9 mouse cellular contexts compared by ENCODE assay signal in the genomic region with DNA sequence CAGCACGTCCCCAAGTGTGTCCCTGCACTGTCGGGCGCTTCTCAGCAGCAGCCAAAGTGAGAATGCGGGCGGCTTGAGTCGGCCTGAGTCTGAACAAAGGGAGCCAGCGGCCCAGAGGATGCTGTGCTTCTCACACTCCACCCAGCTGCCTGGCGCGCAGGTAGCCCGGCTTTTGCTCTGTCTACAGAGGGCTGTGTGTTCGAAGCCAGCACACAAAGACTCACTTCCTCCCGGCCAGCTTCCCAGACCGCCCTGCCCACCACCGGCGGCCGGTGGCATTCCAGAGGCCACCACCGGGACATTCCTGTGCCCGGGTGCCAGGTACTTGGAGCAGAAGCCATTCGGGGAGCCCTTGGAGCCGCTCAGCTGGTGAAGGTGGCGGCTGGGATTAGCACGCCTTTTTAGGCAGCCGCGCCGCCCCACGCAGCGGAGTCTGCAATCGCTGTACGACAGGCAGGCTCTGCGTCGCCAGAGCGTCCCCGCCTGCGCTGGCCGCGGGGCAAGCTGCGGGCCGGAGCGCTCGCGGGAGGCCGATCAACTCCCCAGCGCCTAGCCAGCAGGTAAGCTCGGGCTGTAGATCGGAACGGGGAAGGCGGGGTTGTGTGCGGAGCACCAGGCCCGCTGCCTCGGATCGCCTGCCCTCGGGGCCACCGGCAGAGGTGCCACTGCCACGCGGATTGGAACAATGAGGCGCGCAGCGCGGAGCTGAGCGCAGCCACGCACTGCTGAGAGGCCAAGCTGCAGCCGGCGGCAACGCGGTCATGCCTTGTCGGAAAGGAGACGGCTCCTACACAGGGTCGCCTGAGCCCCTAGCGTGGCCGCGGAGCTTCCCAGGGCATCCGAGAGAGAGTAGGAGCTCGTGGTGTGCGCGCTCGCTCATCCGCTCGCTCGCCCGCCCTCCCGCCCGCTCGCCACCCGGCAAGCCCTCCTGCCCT. TPM values are rescaled to one million over a fixed set of nuclear protein-coding genes. Genes with fewer than 3 reads are reported as not detected.
A peak's percentile ranks its signal among the peaks of the same experiment; 100 is the strongest.
DNase-seq lines count a peak whose midpoint lies in the region; ATAC-seq and TF ChIP-seq lines count a peak whose summit lies in the region.
"Had no signal": no experiment of that assay in that cellular context is flagged by ENCODE, and none has a peak within 500 bp of the region (broad histone marks: within the 10 kb centered on the region; RNA-seq: fewer than 3 reads in every experiment).

A gene (plus strand): TSS at position 133 of the 935 bp plus-strand sequence.

- peaks cover 12% of the 10 kb centered on the region for H3K9me3 ChIP-seq in megakaryocyte, embryonic 14.5 days
- H3K9me3 ChIP-seq in heart, postnatal 0 days (replicated peaks; ENCODE audit: control insufficient read depth, low read length), result no peaks in the 10 kb centered on the region
- no peaks in the 10 kb centered on the region for H3K9me3 ChIP-seq in neural tube, embryonic 11.5 days (ENCODE audit: control insufficient read depth, low read length)

- no peaks in the 10 kb centered on the region for H3K36me3 ChIP-seq in megakaryocyte, embryonic 14.5 days (replicated peaks; ENCODE audit: low read length)
- no peaks in the 10 kb centered on the region for H3K36me3 ChIP-seq in heart, postnatal 0 days (replicated peaks; ENCODE audit: control insufficient read depth, insufficient read depth, low read length)
- no peaks in the 10 kb centered on the region for H3K36me3 ChIP-seq in neural tube, embryonic 11.5 days (ENCODE audit: control insufficient read depth, insufficient read depth, low read length)

- intact Hi-C loops in left cerebral cortex, postnatal 14 days (cut with DNase I), result no loop called here

- no peak for TF ChIP-seq CTCF in heart, postnatal 0 days (IDR thresholded peaks at IDR 0.05; ENCODE audit: low read depth)

- no peak for ATAC-seq in megakaryocyte, adult 5-6 weeks (ENCODE audit: poor library complexity, severe bottlenecking)
- ATAC-seq in heart, postnatal 0 days (ENCODE audit: insufficient read depth, low read depth), result no peak
- peak; percentile 90 for ATAC-seq in neural tube, embryonic 11.5 days (ENCODE audit: insufficient read depth, low FRiP score, low TSS enrichment)

- WGBS in heart, postnatal 0 days, result 1% methylated on average over 77 of the region's 84 CpGs
- WGBS in neural tube, embryonic 11.5 days, result under 1% methylated on average over 73 of the region's 84 CpGs

- H3K9ac ChIP-seq in heart, postnatal 0 days (replicated peaks; ENCODE audit: low read depth, low read length), result no peak within 1 kb of the TSS
- peak within 1 kb of the TSS; percentile 89 for H3K9ac ChIP-seq in neural tube, embryonic 11.5 days (ENCODE audit: low read length)

- H3K27ac ChIP-seq in heart, postnatal 0 days (ENCODE audit: low read depth), result no peak within 1 kb of the TSS
- H3K27ac ChIP-seq in neural tube, embryonic 11.5 days (ENCODE audit: low read depth, low read length), result peak within 1 kb of the TSS; percentile 75

- H3K4me2 ChIP-seq in heart, postnatal 0 days (ENCODE audit: low read depth, low read length), result peak within 1 kb of the TSS; percentile 63
- H3K4me2 ChIP-seq in neural tube, embryonic 11.5 days (ENCODE audit: low read depth), result peak within 1 kb of the TSS; percentile 88

- no peak for TF ChIP-seq EP300 in heart, postnatal 0 days (IDR thresholded peaks at IDR 0.05; ENCODE audit: low read depth)

- H3K27me3 ChIP-seq in megakaryocyte, embryonic 14.5 days (replicated peaks), result peaks cover 26% of the 10 kb centered on the region
- H3K27me3 ChIP-seq in heart, postnatal 0 days (ENCODE audit: control insufficient read depth, insufficient read depth, low read length), result peaks cover 36% of the 10 kb centered on the region
- H3K27me3 ChIP-seq in neural tube, embryonic 11.5 days (ENCODE audit: control insufficient read depth, insufficient read depth, low read length), result no peaks in the 10 kb centered on the region

- H3K4me3 ChIP-seq in megakaryocyte, embryonic 14.5 days (replicated peaks), result peak within 1 kb of the TSS; percentile 14
- H3K4me3 ChIP-seq in heart, postnatal 0 days (ENCODE audit: low read depth, low read length), result peak within 1 kb of the TSS; percentile 43
- H3K4me3 ChIP-seq in neural tube, embryonic 11.5 days (ENCODE audit: low read depth, low read length), result peak within 1 kb of the TSS; percentile 60

- peak; percentile 69 for DNase-seq in embryo, embryonic 10.5 days (ENCODE audit: low spot score)
- no peak for DNase-seq in heart, postnatal 0 days (ENCODE audit: low spot score)
- DNase-seq in left cerebral cortex, postnatal 14 days (ENCODE audit: low spot score in 2 of 2), result peak; percentile 60 to 77
- peak; percentile 81 for DNase-seq in neural tube, embryonic 11.5 days (ENCODE audit: low spot score)
- no peak for DNase-seq in urinary bladder, postnatal 14 days (ENCODE audit: low spot score)
- no peak for DNase-seq in gastrocnemius, postnatal 10 days

- H3K4me1 ChIP-seq in megakaryocyte, embryonic 14.5 days, result peaks cover 8% of the 10 kb centered on the region; the same call in 1 of the 2 replicates
- H3K4me1 ChIP-seq in heart, postnatal 0 days (ENCODE audit: control insufficient read depth, insufficient read depth), result no peaks in the 10 kb centered on the region
- H3K4me1 ChIP-seq in neural tube, embryonic 11.5 days (ENCODE audit: control insufficient read depth, insufficient read depth, low read length), result 0 out of 2 replicates have a peak, but pooled peaks cover 2% of the 10 kb centered on the region

RNA-seq across cellular contexts. Expression of the gene that starts here (rescaled TPM):
- not detected in 2 replicates for polyA plus RNA-seq in megakaryocyte, embryonic 14.5 days (2012; ENCODE audit: insufficient read depth, low replicate concordance)
- total RNA-seq in megakaryocyte, adult 5-6 weeks (2015), result not detected in 2 replicates
- not detected in 2 replicates for total RNA-seq in megakaryocyte, adult 5-6 weeks (2017)
- 1.5 TPM in 1 of 2 replicates, not detected in the other for total RNA-seq in heart, postnatal 0 days (2014; rRNA removed; ENCODE audit: low replicate concordance)
- 0.01 TPM in 1 of 2 replicates, not detected in the other for polyA plus RNA-seq in heart, postnatal 0 days (2015; fragmentation: Nextera tagmentation; extraction: Ambion mirVana)
- 10 to 100 TPM; 57.3 to 60.7 TPM for total RNA-seq in left cerebral cortex, postnatal 14 days (2021)
- polyA plus RNA-seq in neural tube, embryonic 11.5 days (2014; fragmentation: Nextera tagmentation; extraction: Ambion mirVana), result 7.4 and 8.3 TPM in 2 replicates
- total RNA-seq in gastrocnemius, postnatal 10 days (2021), result under 1 TPM; 0.05 to 0.45 TPM
- total RNA-seq: common myeloid progenitor, adult 5-6 weeks had no signal

Comparison
In these comparisons a context has a peak if more than half of its experiments do, and no peak if none do; other contexts are left out.
1. RNA of the gene that starts here (total RNA-seq): 57.3 to 60.7 TPM in left cerebral cortex, postnatal 14 days; 0.05 to 0.45 TPM in gastrocnemius, postnatal 10 days, not detected in megakaryocyte, adult 5-6 weeks and 1.5 TPM in heart, postnatal 0 days; every median in the first group is over 10 times any median in the second.
2. DNase-seq: peak in embryo, embryonic 10.5 days (single experiment), left cerebral cortex, postnatal 14 days (2 of 2) and neural tube, embryonic 11.5 days (single experiment); none in heart, postnatal 0 days (single experiment), urinary bladder, postnatal 14 days (single experiment) and gastrocnemius, postnatal 10 days (single experiment).
3. Peak in every context shown above with its lines, with median percentiles within 50 percentile points of each other: H3K4me3 ChIP-seq.